Mouse (Mus musculus): Measurements from ENCODE around the gene Necap1.

Necap1 gene

DNA sequence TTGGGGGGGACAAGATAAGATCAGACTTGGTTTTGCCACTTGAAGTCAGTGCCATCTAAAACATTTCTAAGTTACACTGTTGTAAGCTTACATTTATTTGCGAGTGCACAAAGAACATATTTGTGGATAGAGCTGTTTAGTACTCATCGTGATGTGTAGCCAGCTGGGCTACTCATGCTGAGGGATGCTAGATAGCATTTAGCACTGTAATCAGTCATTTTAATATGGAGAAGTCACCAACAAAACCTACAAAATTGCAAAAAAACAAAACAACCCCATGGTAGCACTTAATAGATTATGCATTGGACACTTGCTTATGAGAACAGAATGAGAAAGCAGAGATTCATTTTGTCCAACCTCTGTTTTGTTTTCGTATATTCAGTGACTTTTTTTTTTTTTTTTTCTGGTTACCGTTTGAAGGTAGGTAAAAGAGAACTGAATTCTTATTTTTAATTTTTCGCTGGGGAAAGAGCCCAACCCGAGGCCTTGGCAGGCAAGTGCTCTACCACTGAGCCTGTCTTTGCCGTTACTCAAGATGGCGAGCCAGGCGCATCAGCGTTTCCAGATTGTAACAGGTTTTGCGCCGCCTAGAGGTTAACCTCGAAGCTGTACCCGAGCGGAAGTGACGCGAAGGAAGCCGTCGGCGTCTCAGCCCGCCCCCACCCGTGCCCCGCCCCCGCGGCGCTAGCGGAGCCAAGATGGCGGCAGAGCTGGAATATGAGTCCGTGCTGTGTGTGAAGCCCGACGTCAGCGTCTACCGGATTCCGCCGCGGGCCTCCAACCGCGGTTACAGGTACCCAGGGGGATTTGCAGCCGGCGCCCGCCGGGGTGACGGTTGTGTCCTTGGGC lies at the start of gene Necap1:
Gene Necap1 (plus strand): TSS at position 604 of the 849 bp plus-strand sequence.
- peak; percentile 96 for DNase-seq (ENCODE audit: low spot score)

DNA sequence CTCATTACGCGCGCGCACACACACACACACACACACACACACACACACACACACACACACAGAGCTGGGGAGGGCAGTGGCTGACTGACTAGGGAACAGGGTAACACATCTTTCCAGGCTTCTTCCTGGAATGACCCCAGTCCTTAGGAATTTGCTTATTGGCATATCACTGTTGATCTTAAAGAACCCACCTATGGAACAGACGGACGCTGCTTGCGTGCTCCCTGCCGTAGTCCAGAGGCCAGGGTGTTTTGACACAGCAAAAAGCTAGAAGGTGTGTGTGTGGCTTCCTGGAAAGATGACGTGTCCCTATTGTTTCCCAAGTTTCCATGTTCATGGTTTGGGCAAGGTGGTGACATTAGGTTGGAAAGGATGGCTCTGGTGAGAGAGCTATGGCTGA lies 49.1 kb upstream of the Necap1 start:
- DNase-seq (ENCODE audit: low spot score): no peak

DNA sequence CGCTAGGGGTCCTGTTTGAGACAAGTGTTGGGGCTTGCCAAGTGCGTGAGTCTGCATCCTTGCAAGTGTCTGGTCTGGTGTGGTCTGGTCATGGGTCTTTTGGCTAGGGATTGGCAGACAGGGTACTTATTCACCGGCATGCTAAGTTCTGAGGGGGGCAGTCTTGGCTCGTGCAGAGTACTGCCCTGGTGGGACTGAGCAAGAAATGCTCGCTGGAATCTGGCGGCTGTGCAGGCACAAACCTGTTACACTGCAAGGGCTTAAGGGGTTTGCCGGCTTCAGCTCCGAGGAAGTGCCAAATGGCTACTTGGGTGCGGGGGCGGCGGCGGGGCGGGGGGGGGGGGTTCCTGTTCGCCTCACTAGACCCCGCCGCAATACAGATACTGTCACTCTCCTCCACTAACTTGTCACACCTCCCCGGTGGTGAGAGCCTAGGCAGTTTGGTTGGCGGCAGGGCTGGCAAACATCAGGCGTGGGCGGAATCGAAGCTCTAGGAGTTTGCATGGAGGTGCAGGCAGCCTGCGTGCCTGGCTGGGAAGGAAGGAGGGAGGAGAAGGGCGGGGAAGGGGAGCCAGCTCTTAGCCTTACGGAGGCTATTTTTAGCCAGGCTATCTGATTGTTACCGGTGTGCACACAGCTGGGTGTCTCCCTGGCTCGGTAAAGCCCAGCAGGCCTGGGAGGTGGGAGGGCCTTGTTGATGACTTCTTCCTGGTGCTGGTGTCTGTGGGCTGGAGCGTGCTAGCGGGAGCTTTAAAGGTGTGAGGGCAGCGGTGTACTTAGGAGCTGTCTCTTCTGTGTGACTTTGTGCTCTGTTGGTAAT lies 48.1 kb upstream of the Necap1 start:
- peak; percentile 88 for DNase-seq (ENCODE audit: low spot score)

DNA sequence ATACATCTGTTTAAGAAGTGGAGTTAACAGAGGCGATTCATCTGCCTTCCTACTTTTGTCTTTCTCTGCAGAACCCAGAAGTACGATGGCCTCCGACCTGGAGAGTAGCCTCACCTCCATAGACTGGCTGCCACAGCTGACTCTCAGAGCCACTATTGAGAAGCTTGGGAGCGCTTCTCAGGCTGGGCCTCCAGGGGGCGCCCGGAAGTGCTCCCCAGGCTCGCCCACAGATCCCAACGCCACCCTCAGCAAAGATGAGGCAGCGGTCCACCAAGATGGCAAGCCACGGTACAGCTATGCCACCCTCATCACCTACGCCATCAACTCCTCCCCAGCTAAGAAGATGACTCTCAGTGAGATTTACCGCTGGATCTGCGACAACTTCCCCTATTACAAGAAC lies 46.2 kb upstream of the Necap1 start:
- DNase-seq (ENCODE audit: low spot score): no peak

DNA sequence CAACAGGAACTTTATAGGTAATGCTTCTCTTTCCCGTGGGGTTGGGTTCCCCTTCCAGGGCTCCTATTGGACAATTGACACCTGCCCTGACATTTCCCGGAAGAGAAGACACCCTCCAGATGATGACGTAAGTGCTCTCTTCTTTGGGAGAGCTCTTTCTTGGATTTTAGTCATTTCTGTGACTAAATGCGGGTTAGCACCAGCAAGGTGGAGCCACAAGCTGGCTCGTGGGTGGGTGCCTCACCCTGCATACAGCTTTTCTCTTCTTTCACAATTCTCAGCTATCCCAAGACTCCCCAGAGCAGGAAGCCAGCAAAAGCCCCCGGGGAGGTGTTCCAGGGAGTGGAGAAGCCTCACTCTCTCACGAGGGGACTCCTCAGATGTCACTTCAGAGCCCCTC lies 41.4 kb upstream of the Necap1 start:
- DNase-seq (ENCODE audit: low spot score): no peak

DNA sequence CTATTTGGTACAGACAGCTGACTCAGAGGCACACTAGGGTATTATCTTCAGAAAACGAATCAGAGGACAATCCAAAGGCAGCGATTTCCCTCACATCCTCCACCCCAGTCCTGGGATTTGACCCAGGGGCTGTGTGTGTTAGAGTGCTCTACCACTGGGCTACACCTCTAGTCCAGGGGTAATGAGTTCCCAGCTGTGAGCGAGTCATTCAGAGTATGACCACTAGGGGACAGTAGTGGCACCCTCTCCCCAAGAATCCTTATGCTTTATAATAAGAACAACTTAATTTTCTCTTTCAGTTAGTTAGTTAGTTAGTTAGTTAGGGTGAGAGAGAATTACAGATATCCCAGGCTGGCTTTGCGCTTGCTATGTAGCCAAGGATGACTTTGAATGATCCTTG lies 39.9 kb upstream of the Necap1 start:
- no peak for DNase-seq (ENCODE audit: low spot score)

DNA sequence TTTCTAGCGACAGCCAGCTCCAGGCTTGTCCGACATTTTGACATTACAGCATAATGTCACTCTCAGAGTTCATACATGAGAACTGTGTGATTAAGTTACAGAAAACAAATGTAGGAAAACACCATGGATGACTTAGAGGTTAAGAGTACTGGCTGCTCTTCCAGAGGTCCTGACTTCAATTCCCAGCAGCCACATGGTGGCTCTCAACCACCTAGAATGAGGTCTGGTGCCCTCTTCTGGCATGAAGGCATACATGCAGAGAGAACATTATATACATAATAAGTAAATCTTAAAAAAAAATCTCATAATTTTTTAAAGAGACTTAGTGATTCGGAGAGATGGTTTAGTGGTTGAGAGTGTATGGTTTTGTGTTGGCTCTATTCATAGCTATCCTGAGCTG lies 37.3 kb upstream of the Necap1 start:
- no peak for DNase-seq (ENCODE audit: low spot score)

DNA sequence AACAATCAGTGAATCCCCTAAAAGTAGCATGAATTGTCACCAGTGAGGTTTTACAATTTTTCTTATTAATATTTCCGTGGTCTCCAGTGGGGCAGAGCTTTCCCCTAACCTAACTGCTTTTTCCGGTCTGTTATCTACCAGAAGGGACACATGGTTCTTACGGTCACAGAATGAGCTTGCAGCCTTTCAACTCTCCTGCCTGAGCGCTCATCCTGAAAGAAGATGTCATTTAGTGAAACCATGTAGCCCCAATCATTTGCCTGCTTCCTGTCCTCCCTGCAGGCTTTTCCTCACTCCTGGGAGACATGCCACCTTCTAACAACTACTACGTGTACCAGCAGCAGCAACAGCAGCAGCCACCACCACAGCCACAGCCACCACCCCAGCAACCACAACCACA lies 36.7 kb upstream of the Necap1 start:
- DNase-seq (ENCODE audit: low spot score): no peak

DNA sequence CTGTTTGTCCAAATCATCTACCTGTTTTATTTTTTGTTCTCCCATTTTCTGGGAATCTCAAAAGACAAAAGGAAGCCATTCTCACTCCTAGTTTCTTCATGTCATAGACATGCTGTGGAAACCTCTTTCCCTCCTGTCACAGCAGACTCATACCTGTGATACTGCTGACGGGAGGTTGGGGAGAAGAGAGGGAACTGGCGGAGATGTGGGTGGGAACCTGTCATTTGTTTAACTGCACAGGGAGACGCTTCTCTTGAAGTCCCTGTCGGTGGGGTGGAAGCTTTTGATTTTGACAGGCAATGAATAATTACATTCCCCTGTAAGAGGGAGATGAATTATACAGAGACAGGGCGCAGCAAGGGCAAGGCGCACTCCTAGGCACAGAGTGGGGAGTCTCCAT lies 30.5 kb upstream of the Necap1 start:
- no peak for DNase-seq (ENCODE audit: low spot score)

DNA sequence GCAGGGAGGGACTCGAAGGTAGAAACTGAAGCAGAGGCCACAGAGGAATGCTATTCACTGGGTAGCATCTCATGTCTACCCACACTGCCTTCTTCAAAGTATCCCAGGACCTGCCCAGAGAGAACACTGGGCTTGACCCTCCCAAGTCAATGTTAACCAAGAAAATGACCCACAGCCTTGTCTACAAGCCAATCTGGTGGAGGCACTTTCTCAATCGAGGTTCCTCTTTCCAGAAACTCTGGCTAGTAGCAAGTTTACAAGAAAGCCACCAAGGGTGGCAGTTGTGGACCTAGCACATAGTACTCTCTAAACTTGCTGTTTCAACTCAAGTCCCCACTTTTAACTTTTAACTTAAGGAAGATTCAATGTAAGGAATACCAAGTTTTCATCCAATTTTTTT lies 21.6 kb upstream of the Necap1 start:
- DNase-seq (ENCODE audit: low spot score): no peak

DNA sequence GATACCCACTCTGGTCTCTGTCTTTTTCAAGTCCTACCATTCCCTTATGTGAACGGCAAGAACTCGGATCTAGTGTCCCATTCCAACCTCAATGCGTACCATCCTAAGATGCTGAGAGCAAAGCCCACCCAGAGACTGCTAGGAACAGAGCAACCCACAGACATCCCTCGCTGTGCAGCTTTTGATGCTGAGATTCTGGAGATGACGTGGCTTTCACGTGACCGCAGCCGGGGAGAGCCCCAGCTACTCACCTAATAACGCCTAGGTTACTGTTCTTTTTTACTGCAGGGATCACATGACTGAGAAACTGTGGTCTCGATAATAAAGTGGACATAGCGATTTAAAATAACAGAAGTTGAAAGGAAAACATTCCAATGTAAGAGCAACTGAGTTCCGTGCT lies 19.7 kb upstream of the Necap1 start:
- no peak for DNase-seq (ENCODE audit: low spot score)

DNA sequence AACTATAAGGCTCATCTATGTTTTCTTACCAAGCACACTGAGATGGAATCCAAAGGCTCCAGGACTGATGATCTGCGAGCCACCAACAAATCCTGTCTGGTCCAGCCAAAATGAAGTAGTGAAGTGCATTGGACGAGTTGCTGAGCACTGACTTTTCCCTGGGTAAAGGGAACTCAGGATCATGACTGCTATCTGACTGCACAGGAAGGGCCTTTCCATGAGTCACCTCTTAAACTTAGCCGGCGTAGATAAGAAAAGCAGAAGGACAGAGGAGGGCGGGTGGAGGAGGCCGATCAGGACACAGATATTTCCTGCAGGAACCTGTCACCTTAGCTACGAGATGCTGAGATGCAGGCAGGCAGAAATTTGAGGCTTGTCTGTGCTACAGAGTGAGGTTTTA lies 18.3 kb upstream of the Necap1 start, which contains the start of gene C3ar1:
Gene C3ar1 (minus strand): TSS at position 207 of the 400 bp plus-strand sequence.
- DNase-seq (ENCODE audit: low spot score): no peak

DNA sequence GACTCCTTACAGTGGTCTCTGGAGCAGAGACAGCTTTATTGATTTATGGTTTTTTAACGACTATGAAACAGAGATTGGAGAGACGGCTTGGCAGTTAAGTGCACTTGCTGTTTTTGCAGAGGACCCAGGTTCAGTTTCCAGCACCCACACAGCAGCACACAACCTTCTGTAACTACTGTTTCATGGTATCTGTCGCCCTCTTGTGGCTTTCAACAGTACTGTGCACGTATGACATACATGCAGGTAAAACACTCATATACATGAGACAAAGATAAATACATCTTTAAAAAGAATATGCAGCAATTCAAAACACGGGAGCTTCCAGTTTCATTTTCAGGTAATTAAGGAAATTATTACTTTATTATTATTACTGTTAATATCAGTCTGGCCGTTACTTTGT lies 11.8 kb upstream of the Necap1 start:
- no peak for DNase-seq (ENCODE audit: low spot score)

DNA sequence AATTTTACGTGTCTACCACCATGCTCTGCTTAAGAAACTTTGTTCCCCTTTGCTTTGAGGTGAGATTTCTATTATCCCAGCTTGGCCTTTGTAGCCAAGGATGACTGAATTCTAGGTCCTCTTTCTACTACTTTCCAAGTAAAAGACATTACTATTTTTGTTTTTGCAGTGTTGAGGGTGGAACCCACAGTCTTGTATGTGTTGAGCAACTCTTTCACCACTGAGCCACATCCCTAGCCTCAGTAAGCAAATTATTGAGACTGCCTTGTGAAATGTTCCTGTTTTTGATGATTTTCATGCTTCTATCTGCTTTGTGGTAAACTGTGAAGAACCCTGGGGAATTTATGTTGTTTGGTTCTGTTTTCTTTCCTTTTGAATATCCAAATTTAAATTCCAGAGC lies 11.4 kb upstream of the Necap1 start:
- DNase-seq (ENCODE audit: low spot score): no peak

DNA sequence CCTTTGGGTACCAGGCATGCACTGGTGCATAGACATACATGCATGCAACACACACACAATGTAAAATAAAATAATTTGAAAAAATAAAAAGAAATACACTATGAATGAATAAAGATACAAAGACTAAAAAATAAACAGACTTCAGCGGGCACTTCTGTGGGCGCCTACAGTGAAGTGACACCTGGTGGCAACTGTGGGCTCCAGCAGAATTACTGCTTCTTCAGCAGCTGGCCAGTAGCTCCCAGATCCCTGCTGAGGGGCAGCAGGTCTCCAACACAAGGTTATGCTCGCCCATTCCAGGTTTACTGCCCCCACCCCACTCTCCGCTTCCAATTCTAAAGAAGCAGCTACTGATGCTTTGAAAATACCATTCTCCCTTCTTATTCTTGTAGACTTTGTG lies 6.4 kb upstream of the Necap1 start:
- DNase-seq (ENCODE audit: low spot score): no peak

DNA sequence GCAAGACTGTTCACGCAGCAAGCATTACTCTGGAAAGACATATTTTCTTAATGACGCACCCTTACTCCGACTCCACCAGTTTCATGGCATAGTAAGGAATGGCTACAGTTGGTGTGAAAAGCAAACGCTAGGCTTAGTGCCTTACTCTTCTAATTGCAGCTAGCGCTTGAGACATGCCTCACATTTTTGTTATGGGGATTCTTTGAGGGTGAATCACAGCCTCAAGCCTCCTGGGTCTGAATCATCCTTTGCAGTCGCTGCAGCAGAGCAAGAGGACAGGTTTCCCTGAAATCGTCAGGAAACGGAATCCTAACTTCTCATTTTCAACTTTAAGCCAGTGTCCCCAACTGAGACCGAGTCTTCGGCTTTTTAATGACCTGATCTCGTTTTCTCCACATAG lies 4.4 kb upstream of the Necap1 start:
- DNase-seq (ENCODE audit: low spot score): no peak

DNA sequence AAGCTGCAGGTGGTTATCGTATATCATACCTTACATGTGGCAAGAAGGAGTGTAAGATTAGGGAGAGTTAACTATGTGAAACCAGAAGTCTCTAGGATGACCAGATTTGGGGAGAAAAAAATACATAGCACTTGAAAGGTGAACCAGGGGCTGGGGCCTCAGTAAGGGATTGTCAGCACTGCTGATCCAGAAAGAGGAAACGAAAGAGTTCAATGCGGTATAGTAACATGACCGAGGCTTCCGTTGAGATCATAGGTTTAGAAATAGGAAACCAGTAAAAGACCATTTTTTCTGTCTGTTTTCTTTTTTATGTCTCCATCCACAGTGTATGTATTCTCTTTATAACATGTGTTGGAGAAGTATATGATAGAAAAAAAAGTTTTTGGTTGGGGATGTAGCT lies 1.5 kb upstream of the Necap1 start:
- DNase-seq (ENCODE audit: low spot score): no peak

DNA sequence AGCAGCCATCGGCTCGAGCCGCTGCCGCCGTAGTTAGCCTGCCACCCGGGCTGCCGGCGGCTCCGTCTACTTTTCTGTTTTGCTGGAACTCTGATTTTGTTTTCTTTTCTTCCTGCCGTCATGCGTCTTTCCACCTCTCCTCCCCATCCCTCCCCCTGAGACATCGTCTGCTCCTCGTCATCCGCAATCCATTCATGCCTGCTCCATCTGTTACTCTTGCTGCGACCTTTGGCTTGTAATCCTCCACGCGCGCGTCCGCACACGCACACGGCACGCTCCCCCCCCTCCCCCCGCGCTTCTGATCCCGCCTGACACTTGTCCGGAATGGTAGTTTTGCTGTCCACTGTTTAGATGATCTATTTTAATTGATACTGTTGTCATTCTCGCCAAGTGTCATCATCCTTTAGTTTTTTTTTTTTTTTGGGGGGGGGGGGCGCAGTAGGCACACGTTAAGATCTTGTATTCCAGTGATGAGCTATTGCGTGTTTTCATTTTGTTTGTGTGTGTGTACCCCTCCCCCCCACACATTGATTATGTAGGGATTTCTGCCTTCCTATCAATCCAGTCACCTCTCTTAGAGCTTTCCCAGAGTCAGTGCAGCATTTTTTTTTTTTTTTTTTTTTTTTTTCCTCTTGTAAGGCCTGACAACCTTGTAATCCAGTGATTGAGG lies 581 bp downstream of the Necap1 start:
- peak; percentile 65 for DNase-seq (ENCODE audit: low spot score)

DNA sequence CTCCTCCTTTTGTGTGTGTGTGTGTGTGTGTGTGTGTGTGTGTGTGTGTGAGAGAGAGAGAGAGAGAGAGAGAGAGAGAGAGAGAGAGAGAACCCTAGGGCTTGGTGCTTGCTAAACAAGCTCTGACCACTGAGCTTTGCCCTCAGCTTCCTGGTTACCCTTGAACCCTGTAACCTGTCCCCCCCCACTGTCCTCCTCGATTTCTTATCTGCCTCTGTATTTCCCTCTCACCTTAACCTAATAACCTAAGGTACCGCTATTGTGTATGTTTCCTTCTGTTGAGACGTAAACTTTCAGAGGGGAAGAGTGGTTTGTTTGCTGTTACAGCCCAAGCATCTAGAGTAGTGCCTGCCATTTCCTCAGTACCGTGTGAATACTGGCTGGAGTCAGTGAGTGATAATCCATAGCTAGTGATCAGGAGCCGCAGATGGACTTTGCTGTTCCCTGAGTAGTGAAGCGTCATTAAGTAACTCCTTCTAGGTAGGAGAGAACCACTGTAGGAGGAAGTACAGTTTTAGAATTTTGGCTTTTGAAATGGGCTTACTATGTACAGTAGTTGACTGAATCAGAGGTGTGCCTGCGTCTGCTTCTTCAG lies 5.0 kb downstream of the Necap1 start:
- no peak for DNase-seq (ENCODE audit: low spot score)

DNA sequence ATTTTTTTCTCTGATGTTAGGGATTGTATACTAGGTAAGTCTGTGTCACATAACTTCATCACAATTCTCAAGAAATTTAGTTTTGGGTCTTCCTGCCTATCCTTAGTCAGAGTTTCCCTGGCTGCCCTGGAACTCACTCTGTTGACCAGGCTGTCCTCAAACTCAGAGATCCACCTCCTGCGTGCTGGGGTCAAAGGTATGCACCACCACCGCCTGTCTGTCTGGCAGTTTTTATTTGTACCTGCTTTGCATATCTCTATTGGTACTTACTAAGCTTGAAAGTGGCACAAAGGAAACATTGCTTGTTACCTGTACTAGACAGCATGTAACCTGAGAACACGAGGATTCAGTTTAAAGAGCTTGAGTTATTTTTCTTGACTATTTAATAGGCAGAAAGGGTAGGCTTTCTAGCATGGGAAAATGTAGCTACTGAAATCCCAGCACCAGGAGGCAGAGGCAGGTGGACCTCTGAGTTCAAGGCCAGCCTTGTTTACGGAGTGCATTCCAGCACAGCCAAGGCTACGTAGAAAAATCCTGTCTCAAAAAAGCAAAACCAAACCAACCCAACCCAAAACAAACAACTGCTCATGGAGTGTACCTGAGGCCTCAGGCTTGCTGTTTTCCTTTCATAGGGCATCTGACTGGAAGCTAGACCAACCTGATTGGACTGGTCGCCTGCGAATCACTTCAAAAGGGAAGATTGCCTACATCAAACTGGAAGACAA lies 5.7 kb downstream of the Necap1 start:
- no peak for DNase-seq (ENCODE audit: low spot score)

DNA sequence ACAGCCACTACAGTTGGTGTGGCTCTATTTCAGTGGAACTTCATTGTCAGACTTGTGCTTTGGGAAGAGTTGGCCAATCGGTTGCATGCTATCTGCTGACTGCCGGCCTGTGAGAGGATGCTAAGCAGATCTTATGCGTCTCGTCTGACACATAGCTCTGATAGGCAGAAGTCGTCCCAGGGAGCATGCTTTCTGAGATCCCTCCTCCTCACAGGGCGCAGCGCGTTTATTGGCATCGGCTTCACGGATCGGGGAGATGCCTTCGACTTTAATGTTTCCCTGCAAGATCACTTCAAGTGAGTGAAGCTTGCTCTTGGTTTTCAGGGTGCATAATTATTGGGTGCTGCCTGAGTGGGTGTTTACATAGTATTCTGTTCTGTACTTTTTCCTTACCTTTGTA lies 7.0 kb downstream of the Necap1 start:
- DNase-seq (ENCODE audit: low spot score): no peak

DNA sequence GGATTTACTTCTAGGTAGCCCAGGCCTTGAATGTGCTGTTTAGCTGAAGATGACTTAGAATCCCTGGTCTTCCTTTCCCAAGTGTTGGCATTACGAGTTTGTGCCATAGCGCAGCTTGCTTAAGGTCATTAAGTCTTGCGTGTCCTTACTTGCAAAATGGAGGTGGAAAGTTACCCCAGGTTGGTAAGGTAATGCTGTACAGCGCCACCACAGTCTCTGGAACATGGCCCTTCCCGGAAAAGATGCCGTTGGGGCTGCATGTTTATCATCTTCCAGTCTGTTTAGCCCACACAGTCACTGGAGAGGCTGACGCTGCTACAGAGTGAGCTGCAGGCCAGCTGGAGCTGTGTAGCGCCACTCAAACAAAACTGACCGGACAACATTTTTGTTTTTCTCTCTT lies 9.3 kb downstream of the Necap1 start:
- no peak for DNase-seq (ENCODE audit: low spot score)
